Mouse (Mus musculus): ENCODE measurements around the gene 4430402I18Rik. TPM values are rescaled to one million over a fixed set of nuclear protein-coding genes. Genes with fewer than 3 reads are reported as not detected.

The 4430402I18Rik gene
- polyA plus RNA-seq, 1 experiment from 2014 or later = 0.35 TPM

GRCm38 (mm10) chr19:28864981-28865380 lies 102.6 kb downstream of the 4430402I18Rik start:
- H3K27me3 ChIP-seq (ENCODE audit: control insufficient read depth, insufficient read depth, low read length) = no peaks in the 10 kb centered on the region
- DNase-seq (ENCODE audit: low spot score) (peak; percentile 63), ATAC-seq (replicated peaks; ENCODE audit: insufficient number of reproducible peaks, low FRiP score, low TSS enrichment, low read depth) (no peak)
- H3K9ac ChIP-seq (replicated peaks; ENCODE audit: low read length) = no peak overlapping the region
- no peak overlapping the region for H3K27ac ChIP-seq (replicated peaks; ENCODE audit: low read depth, low read length)
- no peaks in the 10 kb centered on the region for H3K36me3 ChIP-seq (replicated peaks; ENCODE audit: control insufficient read depth, insufficient read depth, low read depth, low read length)
- 49% methylated on average over 6 of the region's 6 CpGs for WGBS
- no peak overlapping the region for H3K4me2 ChIP-seq (ENCODE audit: low read depth, low read length)
- H3K4me3 ChIP-seq (ENCODE audit: low read depth, low read length) = no peak overlapping the region
- H3K9me3 ChIP-seq (replicated peaks; ENCODE audit: control insufficient read depth, low read length) = no peaks in the 10 kb centered on the region
- H3K4me1 ChIP-seq (ENCODE audit: control insufficient read depth, insufficient read depth, low read length) = no peaks in the 10 kb centered on the region

GRCm38 (mm10) chr19:28863626-28864025 lies 104.0 kb downstream of the 4430402I18Rik start:
- WGBS = 83% methylated on average over 10 of the region's 10 CpGs
- no peak for ATAC-seq (replicated peaks; ENCODE audit: insufficient number of reproducible peaks, low FRiP score, low TSS enrichment, low read depth)

GRCm38 (mm10) chr19:28860246-28860645 lies 107.4 kb downstream of the 4430402I18Rik start:
- no peaks in the 10 kb centered on the region for H3K27me3 ChIP-seq (ENCODE audit: control insufficient read depth, insufficient read depth, low read length)
- no peak overlapping the region for H3K4me2 ChIP-seq (ENCODE audit: low read depth, low read length)
- DNase-seq (ENCODE audit: low spot score) (no peak), ATAC-seq (replicated peaks; ENCODE audit: insufficient number of reproducible peaks, low FRiP score, low TSS enrichment, low read depth) (no peak)
- no peak overlapping the region for H3K9ac ChIP-seq (replicated peaks; ENCODE audit: low read length)
- H3K9me3 ChIP-seq (replicated peaks; ENCODE audit: control insufficient read depth, low read length) = no peaks in the 10 kb centered on the region
- 91% methylated on average over 2 of the region's 2 CpGs for WGBS
- H3K4me3 ChIP-seq (ENCODE audit: low read depth, low read length) = no peak overlapping the region
- no peaks in the 10 kb centered on the region for H3K4me1 ChIP-seq (ENCODE audit: control insufficient read depth, insufficient read depth, low read length)
- H3K27ac ChIP-seq (replicated peaks; ENCODE audit: low read depth, low read length) = no peak overlapping the region
- H3K36me3 ChIP-seq (replicated peaks; ENCODE audit: control insufficient read depth, insufficient read depth, low read depth, low read length) = no peaks in the 10 kb centered on the region

More at GRCm38 (mm10) chr19:28863626-28864025, 104.0 kb downstream of the 4430402I18Rik start:
- DNase-seq (ENCODE audit: low spot score) = no peak
- no peak overlapping the region for H3K4me3 ChIP-seq (ENCODE audit: low read depth, low read length)
- H3K4me2 ChIP-seq (ENCODE audit: low read depth, low read length) = no peak overlapping the region
- H3K9me3 ChIP-seq (replicated peaks; ENCODE audit: control insufficient read depth, low read length) = no peaks in the 10 kb centered on the region
- no peaks in the 10 kb centered on the region for H3K4me1 ChIP-seq (ENCODE audit: control insufficient read depth, insufficient read depth, low read length)
- no peaks in the 10 kb centered on the region for H3K27me3 ChIP-seq (ENCODE audit: control insufficient read depth, insufficient read depth, low read length)
- no peak overlapping the region for H3K9ac ChIP-seq (replicated peaks; ENCODE audit: low read length)
- H3K36me3 ChIP-seq (replicated peaks; ENCODE audit: control insufficient read depth, insufficient read depth, low read depth, low read length) = no peaks in the 10 kb centered on the region
- H3K27ac ChIP-seq (replicated peaks; ENCODE audit: low read depth, low read length) = no peak overlapping the region

GRCm38 (mm10) chr19:28854831-28855230 lies 112.8 kb downstream of the 4430402I18Rik start:
- no peak for DNase-seq (ENCODE audit: low spot score)
- Histone ChIP-seq H3K4me1 (ENCODE audit: control insufficient read depth, insufficient read depth, low read length) (no peaks in the 10 kb centered on the region), H3K4me2 (ENCODE audit: low read depth, low read length) (no peak overlapping the region), H3K27ac (replicated peaks; ENCODE audit: low read depth, low read length) (no peak overlapping the region), H3K4me3 (ENCODE audit: low read depth, low read length) (no peak overlapping the region), H3K36me3 (replicated peaks; ENCODE audit: control insufficient read depth, insufficient read depth, low read depth, low read length) (no peaks in the 10 kb centered on the region), H3K27me3 (ENCODE audit: control insufficient read depth, insufficient read depth, low read length) (no peaks in the 10 kb centered on the region), H3K9me3 (replicated peaks; ENCODE audit: control insufficient read depth, low read length) (no peaks in the 10 kb centered on the region), H3K9ac (replicated peaks; ENCODE audit: low read length) (no peak overlapping the region)
- 83% methylated on average over 1 of the region's 1 CpGs for WGBS
- no peak for ATAC-seq (replicated peaks; ENCODE audit: insufficient number of reproducible peaks, low FRiP score, low TSS enrichment, low read depth)

- Histone ChIP-seq H3K9me3 (replicated peaks; ENCODE audit: control insufficient read depth, low read length) (no peaks in the 10 kb centered on the region), H3K4me3 (ENCODE audit: low read depth, low read length) (no peak overlapping the region), H3K27ac (replicated peaks; ENCODE audit: low read depth, low read length) (no peak overlapping the region), H3K9ac (replicated peaks; ENCODE audit: low read length) (no peak overlapping the region), H3K36me3 (replicated peaks; ENCODE audit: control insufficient read depth, insufficient read depth, low read depth, low read length) (no peaks in the 10 kb centered on the region), H3K27me3 (ENCODE audit: control insufficient read depth, insufficient read depth, low read length) (no peaks in the 10 kb centered on the region), H3K4me1 (ENCODE audit: control insufficient read depth, insufficient read depth, low read length) (no peaks in the 10 kb centered on the region), H3K4me2 (ENCODE audit: low read depth, low read length) (no peak overlapping the region)
- ATAC-seq (replicated peaks; ENCODE audit: insufficient number of reproducible peaks, low FRiP score, low TSS enrichment, low read depth) (no peak), DNase-seq (ENCODE audit: low spot score) (no peak)
- 85% methylated on average over 3 of the region's 3 CpGs for WGBS
These were observed 115.6 kb downstream of the 4430402I18Rik start for GRCm38 (mm10) chr19:28852001-28852400.

GRCm38 (mm10) chr19:28850510-28850909 lies 117.1 kb downstream of the 4430402I18Rik start:
- ATAC-seq (replicated peaks; ENCODE audit: insufficient number of reproducible peaks, low FRiP score, low TSS enrichment, low read depth) = no peak
- no peak for DNase-seq (ENCODE audit: low spot score)
- 80% methylated on average over 3 of the region's 3 CpGs for WGBS

GRCm38 (mm10) chr19:28844946-28845710 lies 122.5 kb downstream of the 4430402I18Rik start:
- no peak for DNase-seq (ENCODE audit: low spot score)
- Histone ChIP-seq H3K27me3 (ENCODE audit: control insufficient read depth, insufficient read depth, low read length) (no peaks in the 10 kb centered on the region), H3K4me3 (ENCODE audit: low read depth, low read length) (no peak overlapping the region), H3K4me1 (ENCODE audit: control insufficient read depth, insufficient read depth, low read length) (no peaks in the 10 kb centered on the region), H3K9me3 (replicated peaks; ENCODE audit: control insufficient read depth, low read length) (no peaks in the 10 kb centered on the region), H3K9ac (replicated peaks; ENCODE audit: low read length) (no peak overlapping the region), H3K27ac (replicated peaks; ENCODE audit: low read depth, low read length) (no peak overlapping the region), H3K4me2 (ENCODE audit: low read depth, low read length) (no peak overlapping the region), H3K36me3 (replicated peaks; ENCODE audit: control insufficient read depth, insufficient read depth, low read depth, low read length) (no peaks in the 10 kb centered on the region)
- no peak for ATAC-seq (replicated peaks; ENCODE audit: insufficient number of reproducible peaks, low FRiP score, low TSS enrichment, low read depth)
- 66% methylated on average over 8 of the region's 8 CpGs for WGBS

More at GRCm38 (mm10) chr19:28850510-28850909, 117.1 kb downstream of the 4430402I18Rik start:
- no peak overlapping the region for H3K9ac ChIP-seq (replicated peaks; ENCODE audit: low read length)
- H3K9me3 ChIP-seq (replicated peaks; ENCODE audit: control insufficient read depth, low read length) = no peaks in the 10 kb centered on the region
- H3K27me3 ChIP-seq (ENCODE audit: control insufficient read depth, insufficient read depth, low read length) = no peaks in the 10 kb centered on the region
- H3K36me3 ChIP-seq (replicated peaks; ENCODE audit: control insufficient read depth, insufficient read depth, low read depth, low read length) = no peaks in the 10 kb centered on the region
- H3K4me3 ChIP-seq (ENCODE audit: low read depth, low read length) = no peak overlapping the region
- H3K4me1 ChIP-seq (ENCODE audit: control insufficient read depth, insufficient read depth, low read length) = no peaks in the 10 kb centered on the region
- H3K27ac ChIP-seq (replicated peaks; ENCODE audit: low read depth, low read length) = no peak overlapping the region
- no peak overlapping the region for H3K4me2 ChIP-seq (ENCODE audit: low read depth, low read length)

All from embryonic facial prominence, embryonic 11.5 days (tissue).